Mouse (Mus musculus): Measurements from ENCODE around the gene Son.

DNA sequence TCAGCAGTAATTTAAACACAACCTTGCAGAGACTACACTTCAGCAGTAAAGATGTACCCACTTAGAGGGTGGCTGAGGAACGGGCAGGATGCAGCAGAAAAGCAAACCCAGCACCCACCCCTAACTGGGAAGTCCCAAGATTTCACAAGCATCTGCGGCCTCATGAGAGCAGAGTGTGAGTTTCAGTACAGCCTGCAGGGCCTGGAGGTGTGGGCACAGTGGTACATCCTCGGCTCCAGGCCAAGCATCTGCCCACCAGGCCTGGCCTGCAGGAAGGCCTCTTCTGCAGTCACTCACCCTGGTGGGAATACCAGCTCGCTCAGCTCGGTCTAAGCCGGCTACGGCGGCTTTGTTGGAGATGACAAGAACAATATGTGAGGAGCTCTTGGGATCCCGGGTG is 24.2 kb upstream of the Son start:
- TF ChIP-seq POLR2A (IDR thresholded peaks at IDR 0.05; ENCODE audit: low read depth, low read length) (no peak), CTCF (IDR thresholded peaks at IDR 0.05; ENCODE audit: extremely low read depth, insufficient read length, insufficient replicate concordance, low read depth, low read length) (no peak)
